In the genomic region with DNA sequence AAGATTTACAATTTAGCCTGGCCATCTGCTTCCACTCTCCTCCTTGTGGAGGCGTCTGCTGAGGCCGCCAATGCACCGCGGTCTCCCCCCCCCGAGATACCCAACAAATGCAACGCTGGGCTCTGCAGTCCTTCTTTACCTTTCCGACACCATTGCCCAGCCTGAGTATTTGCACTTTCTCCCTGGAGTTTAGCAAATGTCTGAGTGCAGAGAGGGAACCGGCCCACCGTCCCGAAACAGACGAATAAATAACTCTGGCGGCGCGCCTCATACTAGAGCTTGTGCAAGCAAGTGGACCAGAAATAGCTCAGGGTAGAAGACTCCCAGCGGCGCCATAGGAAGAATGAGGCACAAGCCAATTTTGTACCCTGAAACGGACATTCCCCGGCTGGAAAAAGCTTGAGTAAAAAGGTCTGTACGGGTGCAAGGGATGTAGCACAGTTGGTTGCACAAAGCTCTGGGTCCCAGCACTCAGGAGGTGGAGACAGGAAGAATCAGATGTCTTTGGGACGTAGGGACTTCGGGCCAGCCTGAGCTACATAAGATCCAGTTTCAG, we compare ENCODE assay signal across 8 mouse cellular contexts. TPM values are rescaled to one million over a fixed set of nuclear protein-coding genes. Genes with fewer than 3 reads are reported as not detected.
DNase-seq lines count a peak whose midpoint lies in the region; ATAC-seq and TF ChIP-seq lines count a peak whose summit lies in the region.

No protein-coding gene starts in this region.

- TF ChIP-seq CTCF in cerebellum, adult 2 months (IDR thresholded peaks at IDR 0.05; ENCODE audit: borderline replicate concordance, insufficient read depth, low read depth, low read length): no peak
- TF ChIP-seq CTCF in layer of hippocampus, adult 2 months (conservative IDR thresholded peaks at IDR 0.05): 0 out of 2 replicates have a peak, but pooled peaks have one; percentile 35
- no peak for TF ChIP-seq CTCF in lung, postnatal 0 days (IDR thresholded peaks at IDR 0.05)
- no peak for TF ChIP-seq CTCF in olfactory bulb, adult 2 months (IDR thresholded peaks at IDR 0.05; ENCODE audit: insufficient read depth, low read depth, low read length)

- H3K9me3 ChIP-seq in forebrain, embryonic 15.5 days: no peaks in the 10 kb centered on the region
- H3K9me3 ChIP-seq in lung, postnatal 0 days (ENCODE audit: low read length): no peaks in the 10 kb centered on the region

- no peaks in the 10 kb centered on the region for H3K36me3 ChIP-seq in forebrain, embryonic 15.5 days
- no peaks in the 10 kb centered on the region for H3K36me3 ChIP-seq in lung, postnatal 0 days (ENCODE audit: insufficient read depth, low read length)

- intact Hi-C loops in heart, postnatal 25 days (cut with DNase I): loop anchor here (5.0 kb wide), 1 partner anchor 48 kb away; the partner anchor contains the start of genes Rpl41 and Zc3h10

- H3K4me1 ChIP-seq in cerebellum, adult 2 months (ENCODE audit: control insufficient read depth, insufficient read depth, low read length): peaks cover 4% of the 10 kb centered on the region
- H3K4me1 ChIP-seq in forebrain, embryonic 15.5 days: peaks cover 27% of the 10 kb centered on the region
- H3K4me1 ChIP-seq in lung, postnatal 0 days (ENCODE audit: insufficient read depth, low read depth, low read length): peaks cover 5% of the 10 kb centered on the region; the same call in 1 of the 2 replicates
- peaks cover 19% of the 10 kb centered on the region for H3K4me1 ChIP-seq in olfactory bulb, adult 2 months (ENCODE audit: control insufficient read depth, insufficient read depth, low read length)

- no peaks in the 10 kb centered on the region for H3K27me3 ChIP-seq in cerebellum, adult 2 months (ENCODE audit: control insufficient read depth, insufficient read depth, low read length)
- no peaks in the 10 kb centered on the region for H3K27me3 ChIP-seq in forebrain, embryonic 15.5 days
- no peaks in the 10 kb centered on the region for H3K27me3 ChIP-seq in lung, postnatal 0 days (replicated peaks; ENCODE audit: insufficient read depth, low read length)

- peak overlapping the region; percentile 55 for H3K9ac ChIP-seq in forebrain, embryonic 15.5 days (replicated peaks)
- H3K9ac ChIP-seq in lung, postnatal 0 days (replicated peaks; ENCODE audit: low read depth): peak overlapping the region; percentile 9

- H3K4me3 ChIP-seq in cerebellum, adult 2 months (replicated peaks; ENCODE audit: insufficient read depth, low read depth, low read length): peak overlapping the region; percentile 84
- H3K4me3 ChIP-seq in forebrain, embryonic 15.5 days: peak overlapping the region; percentile 82
- H3K4me3 ChIP-seq in layer of hippocampus, adult 2 months: peak overlapping the region; percentile 67
- H3K4me3 ChIP-seq in lung, postnatal 0 days (ENCODE audit: low read depth, low read length): peak overlapping the region; percentile 48
- peak overlapping the region; percentile 61 for H3K4me3 ChIP-seq in olfactory bulb, adult 2 months (ENCODE audit: insufficient read depth, low read depth, low read length)

- WGBS in cerebellum, adult 2 months: under 1% methylated on average over 21 of the region's 21 CpGs
- 2% methylated on average over 21 of the region's 21 CpGs for WGBS in forebrain, embryonic 15.5 days
- under 1% methylated on average over 21 of the region's 21 CpGs for WGBS in lung, postnatal 0 days
- under 1% methylated on average over 21 of the region's 21 CpGs for WGBS in olfactory bulb, adult 2 months

- H3K27ac ChIP-seq in cerebellum, adult 2 months (ENCODE audit: insufficient read depth, low read length): peak overlapping the region; percentile 87
- H3K27ac ChIP-seq in forebrain, embryonic 15.5 days (replicated peaks): peak overlapping the region; percentile 79
- peak overlapping the region; percentile 91 for H3K27ac ChIP-seq in layer of hippocampus, adult 2 months
- peak overlapping the region; percentile 90 for H3K27ac ChIP-seq in lung, postnatal 0 days (ENCODE audit: low read length)
- H3K27ac ChIP-seq in olfactory bulb, adult 2 months (ENCODE audit: insufficient read depth, low read depth, low read length): peak overlapping the region; percentile 68

- DNase-seq in NIH3T3 (ENCODE audit: low read depth): peak; percentile 81
- DNase-seq in cerebellum, adult 2 months: peak; percentile 73 to 80
- DNase-seq in heart, postnatal 25 days (ENCODE audit: low spot score): peak; percentile 51
- DNase-seq in layer of hippocampus, adult 2 months (ENCODE audit: low spot score in 2 of 2): peak in 1 of 2 experiments; percentile 60
- DNase-seq in lung, postnatal 0 days (ENCODE audit: low spot score): peak; percentile 84
- peak; percentile 55 for DNase-seq in urinary bladder, postnatal 25 days (ENCODE audit: low spot score)

- peak; percentile 27; the same call in 1 of the 2 replicates for TF ChIP-seq POLR2A in cerebellum, adult 2 months (IDR thresholded peaks at IDR 0.05; ENCODE audit: borderline replicate concordance, insufficient read depth, low read length)
- no peak for TF ChIP-seq POLR2A in olfactory bulb, adult 2 months (IDR thresholded peaks at IDR 0.05; ENCODE audit: insufficient read depth, low read depth, low read length)

- peak; percentile 11; the same call in 1 of the 2 replicates for TF ChIP-seq EP300 in lung, postnatal 0 days (IDR thresholded peaks at IDR 0.05)

- ATAC-seq in forebrain, embryonic 15.5 days (replicated peaks): peak; percentile 17
- peak; percentile 37 for ATAC-seq in lung, postnatal 0 days

- peak overlapping the region; percentile 75 for H3K4me2 ChIP-seq in forebrain, embryonic 15.5 days (replicated peaks)
- H3K4me2 ChIP-seq in lung, postnatal 0 days (replicated peaks; ENCODE audit: low read depth, low read length): peak overlapping the region; percentile 60

RNA-seq across cellular contexts. Expression of gene Myl6b, which starts 0.7 kb away (rescaled TPM):
- 28.9 and 36.1 TPM in 2 replicates for polyA plus RNA-seq in cerebellum, adult 2 months (2012; rRNA removed)
- 4.7 and 5.6 TPM in 2 replicates for polyA plus RNA-seq in forebrain, embryonic 15.5 days (2015; fragmentation: Nextera tagmentation; extraction: Ambion mirVana)
- 1 to 10 TPM; 2.5 to 2.9 TPM for total RNA-seq in heart, postnatal 25 days (2021)
- total RNA-seq in layer of hippocampus, adult 2 months (2021): 10 to 100 TPM; 18.5 to 21.1 TPM
- polyA plus RNA-seq in lung, postnatal 0 days (2015; fragmentation: Nextera tagmentation; extraction: Ambion mirVana): 5.5 and 5.9 TPM in 2 replicates
- not detected in 2 replicates for polyA plus RNA-seq in olfactory bulb, adult 2 months (2012; ENCODE audit: insufficient read depth, insufficient read length, low replicate concordance, missing spikeins)

RNA-seq across cellular contexts. Expression of gene Myl6, which starts 5.2 kb away (rescaled TPM):
- polyA plus RNA-seq in cerebellum, adult 2 months (2012; rRNA removed): 1,381 and 1,434 TPM in 2 replicates
- polyA plus RNA-seq in forebrain, embryonic 15.5 days (2015; fragmentation: Nextera tagmentation; extraction: Ambion mirVana): 682 and 697 TPM in 2 replicates
- total RNA-seq in heart, postnatal 25 days (2021): 100 to 1,000 TPM; 294 to 314 TPM
- total RNA-seq in layer of hippocampus, adult 2 months (2021): 100 to 1,000 TPM; 519 to 544 TPM
- polyA plus RNA-seq in lung, postnatal 0 days (2015; fragmentation: Nextera tagmentation; extraction: Ambion mirVana): 1,888 and 2,049 TPM in 2 replicates
- not detected in 2 replicates for polyA plus RNA-seq in olfactory bulb, adult 2 months (2012; ENCODE audit: insufficient read depth, insufficient read length, low replicate concordance, missing spikeins)

RNA-seq across cellular contexts. Expression of gene Esyt1, which starts 26.5 kb away (rescaled TPM):
- 36.3 and 37.3 TPM in 2 replicates for polyA plus RNA-seq in cerebellum, adult 2 months (2012; rRNA removed)
- 6.8 and 7.6 TPM in 2 replicates for polyA plus RNA-seq in forebrain, embryonic 15.5 days (2015; fragmentation: Nextera tagmentation; extraction: Ambion mirVana)
- 10 to 100 TPM; 16.8 to 19.0 TPM for total RNA-seq in heart, postnatal 25 days (2021)
- 1 to 10 TPM; 5.5 TPM for total RNA-seq in layer of hippocampus, adult 2 months (2021)
- polyA plus RNA-seq in lung, postnatal 0 days (2015; fragmentation: Nextera tagmentation; extraction: Ambion mirVana): 31.1 and 38.2 TPM in 2 replicates
- not detected in 2 replicates for polyA plus RNA-seq in olfactory bulb, adult 2 months (2012; ENCODE audit: insufficient read depth, insufficient read length, low replicate concordance, missing spikeins)

RNA-seq across cellular contexts. Expression of gene Smarcc2, which starts 40.1 kb away (rescaled TPM):
- 239 and 260 TPM in 2 replicates for polyA plus RNA-seq in cerebellum, adult 2 months (2012; rRNA removed)
- 201 and 202 TPM in 2 replicates for polyA plus RNA-seq in forebrain, embryonic 15.5 days (2015; fragmentation: Nextera tagmentation; extraction: Ambion mirVana)
- total RNA-seq in heart, postnatal 25 days (2021): 10 to 100 TPM; 75.8 to 78.4 TPM
- total RNA-seq in layer of hippocampus, adult 2 months (2021): 100 to 1,000 TPM; 246 to 255 TPM
- 28.9 and 33.0 TPM in 2 replicates for polyA plus RNA-seq in lung, postnatal 0 days (2015; fragmentation: Nextera tagmentation; extraction: Ambion mirVana)
- 236 and 251 TPM in 2 replicates for polyA plus RNA-seq in olfactory bulb, adult 2 months (2012; ENCODE audit: insufficient read depth, insufficient read length, low replicate concordance, missing spikeins)

RNA-seq across cellular contexts. Expression of gene Zc3h10, which starts 48.4 kb away (rescaled TPM):
- 15.4 and 18.7 TPM in 2 replicates for polyA plus RNA-seq in cerebellum, adult 2 months (2012; rRNA removed)
- polyA plus RNA-seq in forebrain, embryonic 15.5 days (2015; fragmentation: Nextera tagmentation; extraction: Ambion mirVana): 22.8 and 24.5 TPM in 2 replicates
- 1 to 10 TPM; 7.6 to 9.1 TPM for total RNA-seq in heart, postnatal 25 days (2021)
- 10 to 100 TPM; 12.2 to 14.3 TPM for total RNA-seq in layer of hippocampus, adult 2 months (2021)
- polyA plus RNA-seq in lung, postnatal 0 days (2015; fragmentation: Nextera tagmentation; extraction: Ambion mirVana): 13.6 and 15.3 TPM in 2 replicates
- not detected in 2 replicates for polyA plus RNA-seq in olfactory bulb, adult 2 months (2012; ENCODE audit: insufficient read depth, insufficient read length, low replicate concordance, missing spikeins)
